Mouse (Mus musculus): ENCODE data around the gene Ppat.

DNA sequence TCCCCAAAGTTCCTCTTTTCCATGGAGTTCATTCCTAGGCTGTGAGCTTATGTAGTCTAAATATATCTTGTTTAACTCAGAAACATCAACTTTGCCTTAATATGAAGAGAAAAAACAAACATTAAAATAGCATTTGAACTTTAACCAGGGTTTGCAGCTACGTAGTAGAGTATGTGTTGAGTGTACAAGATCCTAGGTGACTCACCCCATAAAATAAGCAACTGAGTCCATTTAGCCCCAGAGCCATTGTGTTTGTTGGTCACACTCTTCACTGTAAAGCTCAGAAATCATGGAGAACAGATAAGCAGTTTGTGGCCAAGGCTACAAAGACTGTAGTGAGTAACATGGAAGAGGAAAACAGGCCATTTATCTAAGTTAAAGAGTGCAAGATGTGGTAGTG is 67.3 kb downstream of the Ppat start:
- TF ChIP-seq CTCF (conservative IDR thresholded peaks at IDR 0.05; ENCODE audit: low read length) (no peak), NANOG (IDR thresholded peaks at IDR 0.05; ENCODE audit: borderline replicate concordance, low read length) (no peak)
